Mouse (Mus musculus): Measurements from ENCODE around the gene Umod. TPM values are rescaled to one million over a fixed set of nuclear protein-coding genes. Genes with fewer than 3 reads are reported as not detected.

Gene Umod
- total and polyA plus RNA-seq, 3 experiments, result not detected

- Histone ChIP-seq H3K36me3 (replicated peaks in 1 of 2; ENCODE audit: control insufficient read depth in 1 of 2, insufficient read depth in 1 of 2, low read length in 1 of 2) (no peaks in the 10 kb centered on the region), H3K27me3 (replicated peaks) (peaks cover 4% of the 10 kb centered on the region), H3K4me2 (ENCODE audit: insufficient read depth, low read depth, poor library complexity, severe bottlenecking) (no peak overlapping the region), H3K79me2 (replicated peaks; ENCODE audit: control insufficient read depth, extremely low read depth, insufficient read depth, poor library complexity, severe bottlenecking) (no peaks in the 10 kb centered on the region), H3K9ac (ENCODE audit: insufficient read depth, low read depth) (no peak overlapping the region), H3K9me3 (replicated peaks; ENCODE audit: low read length) (no peaks in the 10 kb centered on the region), H3K27ac (ENCODE audit: insufficient read depth, low read depth) (no peak overlapping the region), H3K4me3 (replicated peaks in 1 of 3; ENCODE audit: low read depth in 2 of 3, low read length in 2 of 3, poor library complexity in 1 of 3) (no peak overlapping the region), H3K4me1 (ENCODE audit: control insufficient read depth in 1 of 2, insufficient read depth in 2 of 2) (peaks cover 0 to 22% of the 10 kb centered on the region in 2 experiments; a peak in 2 of 4 replicates)
- dilution Hi-C loops (cut with MboI; ENCODE audit: extremely low pct_ligation_motif_present, extremely low pct_unique_long_range_greater_than_20kb, low sequenced_read_pairs), result no loop called here
- in situ Hi-C loops (cut with MboI; ENCODE audit: low pct_ligation_motif_present, low pct_unique_long_range_greater_than_20kb, low sequenced_read_pairs), result no loop called here
- no peak for TF ChIP-seq TCF12 (IDR thresholded peaks at IDR 0.05; ENCODE audit: low read depth, low read length)
- no peak for TF ChIP-seq NELFE (IDR thresholded peaks at IDR 0.05; ENCODE audit: low read depth, low read length)
- no peak for DNase-seq (ENCODE audit: extremely low read depth)
Observed at GRCm38 (mm10) chr7:119527135-119527534, 48.1 kb upstream of the Umod start.

GRCm38 (mm10) chr7:119526486-119526885, 47.4 kb upstream of the Umod start:
- H3K27me3 ChIP-seq (replicated peaks), result peaks cover 6% of the 10 kb centered on the region
- no peak for DNase-seq (ENCODE audit: extremely low read depth)
- in situ Hi-C loops (cut with MboI; ENCODE audit: low pct_ligation_motif_present, low pct_unique_long_range_greater_than_20kb, low sequenced_read_pairs), result no loop called here
- TF ChIP-seq ZMIZ1 (IDR thresholded peaks at IDR 0.05; ENCODE audit: low read depth, low read length), result no peak
- no peak for TF ChIP-seq MYC (IDR thresholded peaks at IDR 0.05; ENCODE audit: low read depth, low read length)
- no peak for TF ChIP-seq JUN (IDR thresholded peaks at IDR 0.05; ENCODE audit: insufficient read depth, low read depth, low read length)
- no peak for TF ChIP-seq ZNF384 (IDR thresholded peaks at IDR 0.05; ENCODE audit: low read depth, low read length)
- TF ChIP-seq POLR2AphosphoS2 (IDR thresholded peaks at IDR 0.05; ENCODE audit: low read depth, low read length), result no peak
- TF ChIP-seq MEF2A (IDR thresholded peaks at IDR 0.05; ENCODE audit: borderline replicate concordance, low read depth, low read length), result no peak
- no peak for TF ChIP-seq SMC3 (IDR thresholded peaks at IDR 0.05; ENCODE audit: low read depth, low read length)
- TF ChIP-seq MAZ (IDR thresholded peaks at IDR 0.05; ENCODE audit: low read depth, low read length), result no peak
- no peak for TF ChIP-seq MAFK (IDR thresholded peaks at IDR 0.05; ENCODE audit: insufficient replicate concordance, low read length)
- TF ChIP-seq UBTF (IDR thresholded peaks at IDR 0.05; ENCODE audit: low read depth, low read length), result no peak
- no peak for TF ChIP-seq POLR2A (IDR thresholded peaks at IDR 0.05; ENCODE audit: low read depth, low read length)
- no peak for TF ChIP-seq CHD2 (IDR thresholded peaks at IDR 0.05; ENCODE audit: low read length)
- TF ChIP-seq RCOR1 (conservative IDR thresholded peaks at IDR 0.05; ENCODE audit: low read depth, low read length), result no peak
- TF ChIP-seq ZC3H11A (IDR thresholded peaks at IDR 0.05; ENCODE audit: low read depth, low read length), result no peak
- no peak for TF ChIP-seq ELF1 (IDR thresholded peaks at IDR 0.05; ENCODE audit: low read depth, low read length)
- TF ChIP-seq ETS1 (conservative IDR thresholded peaks at IDR 0.05; ENCODE audit: low read depth, low read length), result no peak
- no peak for TF ChIP-seq RAD21 (IDR thresholded peaks at IDR 0.05; ENCODE audit: low read depth, low read length)
- TF ChIP-seq EP300 (IDR thresholded peaks at IDR 0.05; ENCODE audit: low read length), result no peak
- TF ChIP-seq JUND (conservative IDR thresholded peaks at IDR 0.05; ENCODE audit: low read depth, low read length), result no peak
- no peak overlapping the region for H3K4me3 ChIP-seq (replicated peaks in 1 of 3; ENCODE audit: low read depth in 2 of 3, low read length in 2 of 3, poor library complexity in 1 of 3)
- no peaks in the 10 kb centered on the region for H3K79me2 ChIP-seq (replicated peaks; ENCODE audit: control insufficient read depth, extremely low read depth, insufficient read depth, poor library complexity, severe bottlenecking)
- dilution Hi-C loops (cut with MboI; ENCODE audit: extremely low pct_ligation_motif_present, extremely low pct_unique_long_range_greater_than_20kb, low sequenced_read_pairs), result no loop called here
- peaks cover 0 to 22% of the 10 kb centered on the region in 2 experiments; a peak in 2 of 4 replicates for H3K4me1 ChIP-seq (ENCODE audit: control insufficient read depth in 1 of 2, insufficient read depth in 2 of 2)
- no peaks in the 10 kb centered on the region for H3K9me3 ChIP-seq (replicated peaks; ENCODE audit: low read length)
- H3K27ac ChIP-seq (ENCODE audit: insufficient read depth, low read depth), result no peak overlapping the region
- no peak overlapping the region for H3K4me2 ChIP-seq (ENCODE audit: insufficient read depth, low read depth, poor library complexity, severe bottlenecking)
- H3K36me3 ChIP-seq (replicated peaks in 1 of 2; ENCODE audit: control insufficient read depth in 1 of 2, insufficient read depth in 1 of 2, low read length in 1 of 2), result no peaks in the 10 kb centered on the region
- no peak overlapping the region for H3K9ac ChIP-seq (ENCODE audit: insufficient read depth, low read depth)
